Mouse (Mus musculus): ENCODE data around the gene Tmcc2. TPM values are rescaled to one million over a fixed set of nuclear protein-coding genes. Genes with fewer than 3 reads are reported as not detected.

Tmcc2 gene
- total and polyA plus RNA-seq, 3 experiments: 6.7 to 99.6 (median 14.9) TPM

- peaks cover 29% of the 10 kb centered on the region for H3K36me3 ChIP-seq (replicated peaks)
- peaks cover 95% of the 10 kb centered on the region for H3K4me1 ChIP-seq (ENCODE audit: insufficient read depth, low read depth, low read length)
- TF ChIP-seq GATA2 (IDR thresholded peaks at IDR 0.05; ENCODE audit: borderline replicate concordance, low read depth, low read length) (no peak), POLR2AphosphoS5 (IDR thresholded peaks at IDR 0.05; ENCODE audit: insufficient replicate concordance, low read depth, low read length) (no peak), CTCF (IDR thresholded peaks at IDR 0.05; ENCODE audit: low read depth, low read length) (no peak), GATA1 (IDR thresholded peaks at IDR 0.05; ENCODE audit: borderline replicate concordance, low read length) (no peak), TAL1 (conservative IDR thresholded peaks at IDR 0.05; ENCODE audit: low read depth, low read length) (no peak)
- DNase-seq (ENCODE audit: low spot score) (no peak), ATAC-seq (ENCODE audit: extremely low read depth, insufficient number of reproducible peaks, low FRiP score, poor library complexity, severe bottlenecking) (no peak)
- no peaks in the 10 kb centered on the region for H3K9me3 ChIP-seq (replicated peaks)
- H3K27me3 ChIP-seq (ENCODE audit: insufficient read depth, low read length): 0 out of 2 replicates have a peak, but pooled peaks cover 3% of the 10 kb centered on the region
- H3K4me3 ChIP-seq (ENCODE audit: low read depth, low read length): no peak overlapping the region
These were observed 4.8 kb downstream of the Tmcc2 start for GRCm38 (mm10) chr1:132386266-132386665.

GRCm38 (mm10) chr1:132385711-132386110, 5.4 kb downstream of the Tmcc2 start:
- ATAC-seq (ENCODE audit: extremely low read depth, insufficient number of reproducible peaks, low FRiP score, poor library complexity, severe bottlenecking): no peak
- H3K4me1 ChIP-seq (ENCODE audit: insufficient read depth, low read depth, low read length): peaks cover 95% of the 10 kb centered on the region
- no peaks in the 10 kb centered on the region for H3K27me3 ChIP-seq (ENCODE audit: insufficient read depth, low read length)
- no peaks in the 10 kb centered on the region for H3K9me3 ChIP-seq (replicated peaks)
- peaks cover 34% of the 10 kb centered on the region for H3K36me3 ChIP-seq (replicated peaks)
- H3K4me3 ChIP-seq (ENCODE audit: low read depth, low read length): no peak overlapping the region
- no peak for DNase-seq (ENCODE audit: low spot score)
- TF ChIP-seq GATA1 (IDR thresholded peaks at IDR 0.05; ENCODE audit: borderline replicate concordance, low read length) (no peak), TAL1 (conservative IDR thresholded peaks at IDR 0.05; ENCODE audit: low read depth, low read length) (no peak), POLR2AphosphoS5 (IDR thresholded peaks at IDR 0.05; ENCODE audit: insufficient replicate concordance, low read depth, low read length) (no peak), CTCF (IDR thresholded peaks at IDR 0.05; ENCODE audit: low read depth, low read length) (no peak), GATA2 (IDR thresholded peaks at IDR 0.05; ENCODE audit: borderline replicate concordance, low read depth, low read length) (no peak)

- Histone ChIP-seq H3K4me3 (ENCODE audit: low read depth, low read length) (no peak overlapping the region; the same call in 1 of the 2 replicates), H3K27me3 (ENCODE audit: insufficient read depth, low read length) (no peaks in the 10 kb centered on the region), H3K36me3 (replicated peaks) (peaks cover 39% of the 10 kb centered on the region), H3K9me3 (replicated peaks) (no peaks in the 10 kb centered on the region), H3K4me1 (ENCODE audit: insufficient read depth, low read depth, low read length) (peaks cover 95% of the 10 kb centered on the region)
- ATAC-seq (ENCODE audit: extremely low read depth, insufficient number of reproducible peaks, low FRiP score, poor library complexity, severe bottlenecking): no peak
- TF ChIP-seq GATA1 (IDR thresholded peaks at IDR 0.05; ENCODE audit: borderline replicate concordance, low read length): no peak
- no peak for TF ChIP-seq CTCF (IDR thresholded peaks at IDR 0.05; ENCODE audit: low read depth, low read length)
- no peak for TF ChIP-seq TAL1 (conservative IDR thresholded peaks at IDR 0.05; ENCODE audit: low read depth, low read length)
- TF ChIP-seq POLR2AphosphoS5 (IDR thresholded peaks at IDR 0.05; ENCODE audit: insufficient replicate concordance, low read depth, low read length): no peak
- no peak for TF ChIP-seq GATA2 (IDR thresholded peaks at IDR 0.05; ENCODE audit: borderline replicate concordance, low read depth, low read length)
- no peak for DNase-seq (ENCODE audit: low spot score)
These were observed 5.8 kb downstream of the Tmcc2 start for GRCm38 (mm10) chr1:132385266-132385665.

- DNase-seq (ENCODE audit: low spot score): no peak
These were observed 7.0 kb downstream of the Tmcc2 start for GRCm38 (mm10) chr1:132384001-132384554.

GRCm38 (mm10) chr1:132381929-132382328, 9.2 kb downstream of the Tmcc2 start:
- H3K4me3 ChIP-seq (ENCODE audit: low read depth, low read length): peak overlapping the region; percentile 63; the same call in 1 of the 2 replicates
- H3K36me3 ChIP-seq (replicated peaks): peaks cover 69% of the 10 kb centered on the region
- TF ChIP-seq GATA1 (IDR thresholded peaks at IDR 0.05; ENCODE audit: borderline replicate concordance, low read length) (no peak), POLR2AphosphoS5 (IDR thresholded peaks at IDR 0.05; ENCODE audit: insufficient replicate concordance, low read depth, low read length) (no peak), CTCF (IDR thresholded peaks at IDR 0.05; ENCODE audit: low read depth, low read length) (no peak), GATA2 (IDR thresholded peaks at IDR 0.05; ENCODE audit: borderline replicate concordance, low read depth, low read length) (no peak), TAL1 (conservative IDR thresholded peaks at IDR 0.05; ENCODE audit: low read depth, low read length) (peak; percentile 29; the same call in 1 of the 2 replicates)
- no peaks in the 10 kb centered on the region for H3K9me3 ChIP-seq (replicated peaks)
- peaks cover 95% of the 10 kb centered on the region for H3K4me1 ChIP-seq (ENCODE audit: insufficient read depth, low read depth, low read length)
- ATAC-seq (ENCODE audit: extremely low read depth, insufficient number of reproducible peaks, low FRiP score, poor library complexity, severe bottlenecking) (peak; percentile 86), DNase-seq (ENCODE audit: low spot score) (peak; percentile 93)
- no peaks in the 10 kb centered on the region for H3K27me3 ChIP-seq (ENCODE audit: insufficient read depth, low read length)

More at GRCm38 (mm10) chr1:132384001-132384554, 7.0 kb downstream of the Tmcc2 start:
- Histone ChIP-seq H3K9me3 (replicated peaks) (no peaks in the 10 kb centered on the region), H3K4me1 (ENCODE audit: insufficient read depth, low read depth, low read length) (peaks cover 92% of the 10 kb centered on the region), H3K36me3 (replicated peaks) (peaks cover 50% of the 10 kb centered on the region), H3K27me3 (ENCODE audit: insufficient read depth, low read length) (no peaks in the 10 kb centered on the region), H3K4me3 (ENCODE audit: low read depth, low read length) (no peak overlapping the region)
- no peak for TF ChIP-seq POLR2AphosphoS5 (IDR thresholded peaks at IDR 0.05; ENCODE audit: insufficient replicate concordance, low read depth, low read length)
- TF ChIP-seq CTCF (IDR thresholded peaks at IDR 0.05; ENCODE audit: low read depth, low read length): no peak
- no peak for TF ChIP-seq GATA1 (IDR thresholded peaks at IDR 0.05; ENCODE audit: borderline replicate concordance, low read length)
- no peak for TF ChIP-seq TAL1 (conservative IDR thresholded peaks at IDR 0.05; ENCODE audit: low read depth, low read length)
- TF ChIP-seq GATA2 (IDR thresholded peaks at IDR 0.05; ENCODE audit: borderline replicate concordance, low read depth, low read length): no peak
- ATAC-seq (ENCODE audit: extremely low read depth, insufficient number of reproducible peaks, low FRiP score, poor library complexity, severe bottlenecking): no peak

- DNase-seq (ENCODE audit: low spot score) (no peak), ATAC-seq (ENCODE audit: extremely low read depth, insufficient number of reproducible peaks, low FRiP score, poor library complexity, severe bottlenecking) (no peak)
- H3K4me1 ChIP-seq (ENCODE audit: insufficient read depth, low read depth, low read length): peaks cover 95% of the 10 kb centered on the region
- H3K27me3 ChIP-seq (ENCODE audit: insufficient read depth, low read length): no peaks in the 10 kb centered on the region
- peak overlapping the region; percentile 24; the same call in 1 of the 2 replicates for H3K4me3 ChIP-seq (ENCODE audit: low read depth, low read length)
- TF ChIP-seq TAL1 (conservative IDR thresholded peaks at IDR 0.05; ENCODE audit: low read depth, low read length) (no peak), GATA1 (IDR thresholded peaks at IDR 0.05; ENCODE audit: borderline replicate concordance, low read length) (no peak)
- no peaks in the 10 kb centered on the region for H3K9me3 ChIP-seq (replicated peaks)
- peaks cover 70% of the 10 kb centered on the region for H3K36me3 ChIP-seq (replicated peaks)
These were observed 10.5 kb downstream of the Tmcc2 start for GRCm38 (mm10) chr1:132380550-132381100.
